Mouse (Mus musculus): Measurements from ENCODE around the gene Ankk1.

DNA sequence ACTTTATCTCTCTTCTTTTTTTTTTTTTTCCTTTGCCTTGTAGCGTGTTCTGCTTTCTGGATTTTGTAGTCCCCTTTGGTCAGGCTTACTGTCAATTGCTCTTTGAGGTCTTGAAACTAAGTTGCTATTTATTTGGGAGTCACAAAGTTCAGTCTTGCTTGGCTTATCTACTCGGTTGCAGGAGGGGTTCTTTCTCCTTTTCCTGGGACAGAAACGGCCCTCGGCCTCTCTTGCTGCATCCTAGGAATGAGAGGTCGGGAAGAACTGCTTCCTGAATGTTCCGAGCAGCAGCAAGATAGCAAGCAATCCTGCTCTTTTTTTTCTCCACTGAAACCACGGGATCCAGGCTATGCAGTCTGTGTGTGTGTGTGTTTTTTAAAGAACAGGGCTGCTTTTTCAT lies 41.5 kb downstream of the Ankk1 start:
- TF ChIP-seq POLR2A (IDR thresholded peaks at IDR 0.05; ENCODE audit: borderline replicate concordance, extremely low read depth, low read depth, low read length) = no peak
- no peak for TF ChIP-seq CTCF (IDR thresholded peaks at IDR 0.05; ENCODE audit: insufficient read depth, low read length)

Data from lung, adult 2 months (tissue).